Mouse (Mus musculus) cerebellum, adult 2 months (tissue): ENCODE measurements around the gene 9130230L23Rik.

Experiments used
- CTCF ChIP-seq: fragments of 200-500 bp; IDR thresholded peaks from 2 replicates; pipeline ENCODE4 v1.5.1; 2011; ENCODE audit warnings: low read depth, mild to moderate bottlenecking, control low read depth, low read length, moderate library complexity, borderline replicate concordance; ENCODE audit not compliant: insufficient read depth
- POLR2A ChIP-seq: fragments of 200-500 bp; IDR thresholded peaks from 2 replicates; pipeline ENCODE4 v1.6.1; 2011; ENCODE audit warnings: low read length, control low read depth, borderline replicate concordance; ENCODE audit not compliant: insufficient read depth

DNA sequence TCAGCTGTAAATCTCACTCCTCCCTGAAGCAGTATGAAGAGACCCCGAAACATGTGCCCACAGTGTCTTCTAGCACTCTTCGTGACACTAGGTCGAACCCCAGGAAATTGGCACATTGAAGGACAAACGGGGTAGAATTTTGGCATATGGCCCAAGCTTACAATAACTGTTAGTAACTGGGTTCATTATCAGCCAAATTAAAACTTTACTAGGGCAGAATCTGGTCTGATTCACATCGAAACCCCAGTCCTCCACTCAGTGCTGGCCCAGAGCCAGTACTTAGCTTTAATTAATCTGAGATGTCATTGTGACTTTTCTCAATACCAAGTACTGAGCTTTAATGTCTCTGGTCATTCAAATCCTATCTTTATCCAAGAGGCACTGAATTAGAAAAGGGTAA, 46.8 kb upstream of the 9130230L23Rik start:
- TF ChIP-seq CTCF (no peak), POLR2A (no peak)
